Mouse (Mus musculus): ENCODE data around the gene Tlx2.
A peak's percentile ranks its signal among the peaks of the same experiment; 100 is the strongest.

Gene Tlx2

DNA sequence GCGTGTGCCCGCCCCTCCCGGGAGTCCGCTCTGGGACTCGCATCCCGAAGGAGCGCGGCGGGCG lies at the start of gene Tlx2:
Gene Tlx2 (minus strand): TSS at position 47 of the 64 bp plus-strand sequence.
- no peak for DNase-seq (ENCODE audit: low spot score)

DNA sequence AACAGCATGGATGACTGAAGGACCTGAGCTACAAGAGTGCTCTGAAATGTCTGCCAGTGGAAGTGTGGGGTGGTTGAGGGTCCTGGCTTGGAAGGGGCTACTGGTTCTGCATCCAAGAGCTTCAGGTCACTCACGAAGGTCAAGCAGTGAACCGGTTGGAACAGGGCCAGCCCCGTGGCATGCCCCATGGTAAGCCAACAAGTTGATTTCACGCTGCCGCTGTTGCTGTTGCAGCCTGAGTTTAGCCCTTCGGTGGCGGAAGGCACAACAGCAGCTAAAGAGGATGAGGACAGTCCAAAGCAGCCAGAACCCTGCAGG lies 49.6 kb upstream of the Tlx2 start:
- DNase-seq (ENCODE audit: low spot score) = no peak

DNA sequence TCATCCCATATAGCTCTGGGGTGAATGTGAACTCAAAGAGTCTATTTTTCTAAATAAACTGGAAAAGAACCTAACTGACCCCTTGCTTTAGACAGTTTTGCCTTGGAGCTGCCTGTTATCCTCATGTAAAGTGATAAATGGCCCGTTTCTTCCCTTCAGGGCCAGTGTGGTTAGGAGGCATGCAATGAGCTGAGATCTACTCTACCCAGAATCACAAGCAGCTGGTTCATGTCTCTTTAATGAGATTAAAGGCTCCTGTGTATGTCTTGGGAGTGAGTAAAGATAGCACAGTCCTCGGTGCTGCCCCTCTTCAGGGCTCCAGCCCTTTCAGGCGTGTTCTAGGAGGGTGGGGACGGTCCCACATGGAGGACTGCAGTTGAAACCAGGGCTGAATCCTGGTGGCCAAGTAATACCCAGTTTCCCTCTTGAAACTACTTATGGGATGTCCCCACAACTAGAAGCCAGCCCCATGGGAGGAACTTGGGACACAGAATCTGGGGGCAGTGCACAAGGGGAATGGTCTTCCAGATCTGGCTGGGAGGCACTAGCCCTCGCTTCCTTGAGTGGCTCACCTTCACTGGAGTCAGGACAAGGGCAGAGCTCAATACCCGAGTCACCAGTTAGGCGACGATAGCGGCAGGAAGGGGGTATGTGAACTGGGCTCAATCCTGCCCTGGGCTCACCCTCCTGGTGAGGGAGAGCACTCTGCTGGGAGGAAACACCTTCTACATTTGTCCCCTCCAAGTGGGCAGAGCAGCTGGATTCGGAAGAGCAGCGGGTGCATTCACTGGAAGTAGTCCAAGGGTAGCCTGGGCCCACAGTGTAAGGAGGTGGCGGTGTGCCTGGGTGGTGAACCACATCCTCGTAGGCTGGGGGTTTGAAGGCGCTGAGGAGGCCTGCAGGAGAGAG lies 49.0 kb upstream of the Tlx2 start:
- peak; percentile 42 for DNase-seq (ENCODE audit: low spot score)

DNA sequence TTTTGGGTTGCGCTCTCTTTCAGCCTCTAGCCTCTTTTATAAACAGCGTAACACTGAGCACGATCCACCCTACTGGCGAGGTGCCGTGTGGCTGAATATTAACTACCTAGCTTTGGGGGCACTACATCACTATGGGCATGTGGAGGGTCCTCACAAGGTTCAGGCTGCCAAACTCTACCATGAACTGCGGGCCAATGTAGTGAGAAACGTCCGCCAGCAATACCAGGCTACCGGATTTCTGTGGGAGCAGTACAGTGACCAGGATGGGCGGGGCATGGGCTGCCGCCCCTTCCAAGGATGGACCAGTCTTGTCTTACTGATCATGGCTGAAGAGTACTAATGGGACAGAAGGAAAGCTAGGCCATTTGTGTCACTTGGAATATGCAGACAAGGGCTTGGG lies 48.3 kb upstream of the Tlx2 start:
- DNase-seq (ENCODE audit: low spot score) = no peak

DNA sequence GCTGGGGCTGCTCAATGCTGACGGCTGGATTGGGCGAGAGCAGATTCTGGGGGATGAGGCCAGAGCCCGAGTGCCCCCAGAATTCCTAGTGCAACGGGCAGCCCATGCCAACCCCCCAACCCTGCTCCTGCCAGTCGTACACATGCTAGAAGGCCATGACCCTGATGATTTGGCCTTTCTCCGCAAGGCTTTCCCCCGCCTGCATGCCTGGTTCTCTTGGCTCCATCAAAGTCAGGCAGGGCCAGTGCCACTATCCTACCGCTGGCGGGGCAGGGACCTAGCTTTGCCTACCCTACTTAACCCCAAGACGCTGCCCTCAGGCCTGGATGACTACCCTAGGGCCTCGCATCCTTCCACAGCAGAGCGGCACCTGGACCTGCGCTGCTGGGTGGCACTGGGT lies 47.5 kb upstream of the Tlx2 start:
- DNase-seq (ENCODE audit: low spot score) = no peak

DNA sequence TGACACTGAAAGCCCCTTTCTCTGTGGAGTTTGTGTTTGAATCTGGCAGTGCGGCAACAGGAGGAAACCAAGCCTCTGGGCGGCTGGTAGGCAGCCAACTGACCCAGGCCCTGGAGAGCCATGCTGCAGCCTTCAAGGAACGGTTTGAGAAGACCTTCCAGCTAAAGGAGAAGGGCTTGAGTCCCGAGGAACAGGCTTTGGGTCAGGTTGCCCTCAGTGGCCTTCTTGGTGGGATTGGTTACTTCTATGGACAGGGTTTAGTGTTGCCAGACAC lies 47.0 kb upstream of the Tlx2 start:
- no peak for DNase-seq (ENCODE audit: low spot score)

DNA sequence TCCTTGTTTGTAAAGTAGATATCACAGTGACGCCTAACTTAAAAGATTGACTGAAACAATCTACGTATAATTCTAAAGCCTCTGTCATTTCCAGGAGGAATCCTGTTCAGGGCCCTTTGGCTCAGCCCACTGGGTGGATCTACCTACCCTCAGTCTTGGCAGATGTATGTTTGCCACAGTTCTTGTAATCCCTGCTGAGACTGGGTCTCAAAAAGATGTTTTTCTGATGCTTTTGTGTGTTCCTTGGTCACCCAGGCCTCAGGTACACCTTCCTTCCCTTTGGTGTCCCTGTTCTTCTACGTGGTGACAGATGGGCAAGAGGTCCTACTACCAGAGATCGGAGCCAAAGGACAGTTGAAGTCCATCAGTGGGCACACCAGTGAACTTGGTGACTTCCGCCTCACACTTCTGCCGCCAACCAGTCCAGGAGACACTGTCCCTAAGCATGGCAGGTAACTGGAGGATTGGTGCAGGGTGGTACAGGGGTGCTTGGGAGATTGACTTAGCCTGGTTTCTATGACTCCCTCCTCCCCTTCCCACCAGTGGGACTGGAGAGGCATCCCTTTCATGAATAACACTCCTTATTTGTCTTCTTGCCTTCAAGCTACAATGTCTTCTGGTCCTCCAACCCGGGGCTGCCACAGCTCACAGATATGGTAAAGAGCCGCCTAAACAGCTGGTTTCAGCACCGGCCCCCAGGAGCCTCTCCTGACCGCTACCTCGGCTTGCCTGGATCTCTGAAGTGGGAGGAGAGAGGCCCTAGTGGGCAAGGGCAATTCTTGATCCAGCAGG lies 46.5 kb upstream of the Tlx2 start:
- no peak for DNase-seq (ENCODE audit: low spot score)

DNA sequence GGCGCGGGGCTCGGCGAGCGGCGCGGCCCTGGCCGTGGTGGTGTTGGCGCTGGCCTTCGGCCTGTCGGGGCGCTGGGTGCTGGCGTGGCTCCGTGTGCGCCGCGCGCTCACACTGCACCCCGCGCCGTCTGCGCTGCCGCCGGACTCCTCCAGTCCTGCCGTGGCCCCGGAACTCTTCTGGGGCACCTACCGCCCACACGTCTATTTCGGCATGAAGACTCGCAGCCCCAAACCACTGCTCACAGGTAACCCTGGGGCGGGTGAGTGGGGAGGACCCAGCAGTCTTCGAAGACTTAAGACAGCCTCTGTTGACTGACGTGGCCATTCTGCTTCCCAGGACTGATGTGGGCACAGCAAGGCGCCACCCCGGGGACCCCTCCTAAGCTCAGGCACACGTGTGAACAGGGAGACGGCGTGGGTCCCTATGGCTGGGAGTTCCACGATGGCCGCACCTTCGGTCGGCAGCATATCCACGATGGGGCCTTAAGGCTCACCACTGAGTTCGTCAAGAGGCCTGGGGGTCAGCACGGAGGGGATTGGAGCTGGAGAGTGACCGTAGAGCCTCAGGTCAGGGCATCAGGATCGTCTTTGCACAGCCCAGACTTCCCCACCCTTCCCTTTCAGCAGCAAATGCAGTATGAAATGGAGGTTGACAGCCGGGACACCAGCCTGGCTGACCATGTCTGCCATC lies 45.7 kb upstream of the Tlx2 start:
- DNase-seq (ENCODE audit: low spot score) = peak; percentile 54

DNA sequence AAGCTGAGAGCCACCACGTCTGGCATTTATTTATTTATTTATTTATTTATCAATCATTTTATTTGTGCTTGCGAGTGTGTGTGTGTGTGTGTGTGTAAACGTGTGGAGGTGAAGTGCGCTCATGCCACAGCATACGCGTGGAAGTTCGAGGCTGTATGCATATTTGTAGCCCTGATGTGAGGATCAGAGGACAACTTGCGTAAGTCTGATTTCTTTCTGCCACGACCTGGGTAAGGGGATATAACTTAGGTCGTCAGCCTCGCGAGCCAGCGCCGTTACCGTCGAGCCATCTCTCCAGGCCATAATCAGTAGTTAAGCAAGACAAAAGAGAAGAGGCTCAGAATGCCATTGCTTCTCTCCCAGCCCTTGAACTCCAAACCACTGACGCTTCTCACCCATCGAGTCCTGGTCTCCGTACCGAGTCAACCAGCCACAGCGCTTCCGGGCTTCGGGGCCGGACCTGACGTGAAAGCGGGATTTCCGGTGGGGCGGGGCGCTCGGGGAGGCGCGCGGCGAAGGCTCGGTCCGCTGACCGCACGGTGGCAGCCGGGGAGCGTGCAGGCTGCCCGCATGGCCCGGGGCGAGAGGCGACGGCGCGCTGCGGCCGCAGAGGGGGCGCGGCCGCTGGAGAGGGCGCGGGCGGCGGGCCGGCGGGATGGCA lies 45.0 kb upstream of the Tlx2 start, which contains the start of gene Mogs:
Gene Mogs (plus strand): TSS at position 486 of the 661 bp plus-strand sequence.
- peak; percentile 87 for DNase-seq (ENCODE audit: low spot score)

DNA sequence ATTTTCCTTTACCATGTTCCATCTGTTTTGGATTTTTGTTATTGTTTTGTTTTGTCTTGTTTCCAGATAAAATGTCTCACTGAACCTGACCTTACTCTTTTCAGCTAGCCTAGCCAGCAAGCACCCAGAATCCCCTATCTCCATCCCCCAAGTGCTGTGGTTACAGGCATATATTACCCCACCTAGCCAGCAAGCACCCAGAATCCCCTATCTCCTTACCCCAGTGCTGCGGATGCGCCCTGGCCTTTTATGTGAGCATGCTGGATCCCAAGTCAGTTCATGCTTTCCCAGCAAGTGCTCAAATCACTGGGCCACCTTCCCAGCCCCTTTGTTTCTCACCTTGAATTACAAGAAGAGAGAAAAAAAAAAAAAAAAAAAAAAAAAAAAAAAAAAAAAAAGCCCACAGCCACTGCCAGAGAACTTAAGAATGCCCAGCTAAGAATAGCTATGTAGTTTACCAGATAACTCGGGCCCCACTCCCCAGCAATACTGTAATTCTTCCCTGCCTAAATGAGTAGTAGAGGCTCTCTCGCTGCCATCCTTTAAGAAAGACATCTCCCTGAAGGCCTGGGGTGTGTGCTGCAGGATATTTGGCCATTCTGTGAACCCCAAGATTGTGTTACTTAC lies 41.5 kb upstream of the Tlx2 start:
- DNase-seq (ENCODE audit: low spot score) = no peak

DNA sequence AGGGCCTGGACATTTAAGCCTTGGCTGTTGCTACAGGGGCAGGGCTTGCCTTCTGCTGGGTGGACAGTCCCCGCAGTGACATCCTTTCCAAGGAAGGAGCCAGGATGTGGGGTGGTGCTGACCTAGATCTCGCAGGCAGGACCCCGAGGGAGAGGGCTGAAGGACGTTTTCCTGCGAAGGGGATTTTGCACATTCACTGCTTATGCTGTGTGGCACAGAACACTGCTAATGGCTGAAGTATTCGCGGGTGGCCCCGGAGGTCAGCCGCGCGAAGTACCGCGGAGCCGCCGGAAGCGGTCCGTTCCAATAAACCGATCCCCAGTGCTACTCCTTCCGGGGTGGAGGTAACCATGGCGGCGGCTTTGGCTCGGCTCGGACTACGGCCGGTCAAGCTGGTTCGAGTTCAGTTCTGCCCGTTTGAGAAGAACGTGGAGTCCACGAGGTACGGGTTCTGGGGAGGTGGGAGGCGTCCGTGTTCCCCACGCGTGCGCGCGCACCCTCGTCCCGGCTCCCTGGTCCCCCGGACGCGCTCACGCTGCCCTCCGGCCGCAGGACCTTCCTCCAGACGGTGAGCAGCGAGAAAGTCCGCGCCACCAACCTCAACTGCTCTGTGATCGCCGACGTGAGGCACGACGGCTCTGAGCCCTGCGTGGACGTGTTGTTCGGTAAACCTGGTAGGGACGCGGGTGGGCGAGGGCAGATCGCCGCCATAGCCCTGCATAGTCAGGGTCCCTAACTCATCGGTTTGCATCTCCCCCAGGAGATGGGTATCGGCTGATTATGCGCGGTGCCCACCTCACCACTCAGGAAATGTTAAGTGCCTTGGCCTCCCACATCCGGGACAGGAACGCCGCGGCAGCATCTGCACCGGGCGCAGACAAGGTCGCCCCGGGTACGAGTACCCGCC lies 38.9 kb upstream of the Tlx2 start, which contains the start of gene Mrpl53:
Gene Mrpl53 (plus strand): TSS at position 279 of the 907 bp plus-strand sequence.
- peak; percentile 63 for DNase-seq (ENCODE audit: low spot score)

DNA sequence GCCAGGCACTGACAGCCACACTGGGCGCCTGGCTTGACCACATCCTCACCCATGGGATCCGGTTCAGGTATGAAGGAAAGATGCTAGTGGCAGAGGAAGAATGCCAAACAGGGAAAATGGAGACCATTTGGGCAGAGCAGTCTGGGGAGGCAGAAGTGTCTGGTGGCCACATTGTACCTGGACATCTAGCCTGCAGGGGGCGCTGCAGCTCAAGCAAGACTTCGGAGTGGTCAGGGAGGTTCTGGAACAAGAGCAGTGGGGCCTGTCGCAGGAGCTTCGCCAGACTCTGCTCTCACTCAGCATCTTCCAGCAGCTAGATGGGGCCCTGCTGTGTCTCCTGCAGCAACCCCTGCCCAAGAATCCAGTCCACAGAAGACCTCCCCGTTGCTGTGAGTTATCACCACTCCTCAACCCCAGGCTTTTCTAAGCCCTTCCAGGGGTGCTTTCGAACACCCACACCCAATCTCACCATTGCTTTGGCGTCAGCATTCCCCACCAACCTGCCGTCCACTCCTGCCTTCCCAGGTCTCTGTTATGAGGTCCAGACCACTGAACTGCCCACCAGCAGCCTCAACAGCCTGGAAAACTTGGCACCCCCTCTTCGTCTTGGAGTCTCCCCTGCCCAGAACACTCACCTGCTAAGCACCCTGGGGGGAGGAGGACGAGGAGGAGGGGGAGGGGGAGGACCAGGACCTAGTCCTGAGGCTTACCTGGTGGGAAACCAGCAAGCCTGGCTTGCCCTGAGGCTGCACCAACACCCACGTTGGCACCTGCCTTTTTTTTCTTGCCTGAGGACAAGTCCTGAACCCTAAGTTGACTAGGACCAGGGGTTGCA lies 37.7 kb upstream of the Tlx2 start:
- DNase-seq (ENCODE audit: low spot score) = peak; percentile 76

DNA sequence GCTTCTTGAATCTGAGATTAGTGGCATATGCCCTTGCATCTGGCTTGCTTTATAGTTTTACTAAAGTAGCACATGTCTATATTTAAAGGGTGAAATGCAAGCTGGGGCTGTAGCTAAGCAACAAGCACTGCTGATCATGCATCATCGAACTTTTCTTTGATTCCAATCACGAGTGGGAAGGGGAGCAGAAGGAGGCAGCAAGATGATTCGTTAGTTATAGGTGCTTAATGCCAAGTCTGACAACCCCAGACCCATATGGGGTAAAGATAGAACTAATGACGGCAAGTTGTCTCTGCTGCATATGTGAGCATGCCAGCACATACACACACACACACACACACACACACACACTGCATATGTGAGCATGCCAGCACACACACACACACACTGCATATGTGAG lies 34.1 kb upstream of the Tlx2 start:
- DNase-seq (ENCODE audit: low spot score) = no peak

DNA sequence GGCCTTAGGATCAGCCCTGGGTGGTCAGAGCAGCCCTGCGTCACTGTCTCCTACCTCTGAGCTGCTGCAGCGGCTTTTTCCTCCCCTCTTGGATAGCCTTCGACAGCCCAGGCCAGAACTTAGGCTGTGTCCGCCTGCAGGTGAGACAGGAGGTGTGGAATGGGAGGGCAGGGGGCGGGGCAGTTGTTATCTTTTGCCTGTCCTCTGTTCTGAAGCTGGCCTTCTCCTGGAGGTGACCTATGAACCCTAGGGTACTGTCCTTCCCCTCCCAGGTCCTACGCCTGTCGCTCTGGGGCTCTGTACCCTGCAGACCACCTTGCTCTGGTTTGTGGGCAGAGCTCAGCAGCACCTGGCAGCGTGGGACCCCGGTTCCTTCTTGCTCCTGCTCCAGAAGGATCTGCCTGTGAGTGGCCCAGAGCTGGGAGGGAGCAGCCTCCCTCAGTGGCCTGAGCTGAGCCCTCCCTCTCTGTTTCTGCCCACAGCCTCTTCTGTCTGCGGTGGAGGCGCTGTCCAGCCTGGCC lies 33.1 kb upstream of the Tlx2 start:
- DNase-seq (ENCODE audit: low spot score) = no peak

DNA sequence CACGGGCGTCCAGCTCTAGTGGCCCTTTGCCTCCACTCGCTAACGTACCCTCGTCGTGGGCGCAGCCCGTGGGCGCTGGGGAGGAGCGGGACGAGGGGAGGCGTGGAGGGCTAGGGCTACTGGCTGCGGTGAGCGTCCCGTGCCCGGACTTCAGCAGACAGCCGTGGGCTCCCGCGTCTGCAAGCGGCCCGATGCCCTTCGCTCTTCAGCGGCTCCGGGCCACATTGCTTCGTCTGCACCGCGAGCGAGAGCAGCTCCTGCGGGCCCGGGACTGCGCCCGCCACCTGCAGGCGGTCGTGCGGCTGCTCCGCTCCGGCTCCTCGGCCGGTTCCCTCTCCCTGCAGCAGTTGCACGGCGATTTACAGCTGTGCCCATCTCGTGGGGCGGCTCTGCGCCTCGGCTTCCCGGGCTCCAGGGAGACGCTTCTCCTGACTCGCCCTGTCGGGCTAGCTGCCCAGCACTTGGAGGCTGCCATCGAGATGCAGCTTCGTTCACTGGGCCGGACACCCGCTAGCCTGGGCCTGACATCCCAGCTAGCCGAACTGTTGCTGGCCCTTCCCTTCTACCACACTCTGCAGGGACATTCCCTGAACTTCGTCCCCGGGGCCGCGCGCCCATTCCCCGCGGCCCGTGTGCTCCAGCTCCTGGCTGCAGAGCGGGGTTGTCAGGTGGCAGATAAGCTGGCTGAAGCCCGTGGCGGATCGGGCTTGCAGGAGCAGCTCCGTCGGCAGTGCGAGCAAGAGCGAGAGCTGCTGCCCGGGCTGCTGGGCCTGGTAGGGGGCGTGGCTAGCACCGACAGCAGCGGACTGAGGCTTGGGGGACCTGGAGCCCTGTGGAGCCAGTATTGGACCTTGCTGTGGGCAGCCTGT lies 31.8 kb upstream of the Tlx2 start:
- peak; percentile 73 for DNase-seq (ENCODE audit: low spot score)

DNA sequence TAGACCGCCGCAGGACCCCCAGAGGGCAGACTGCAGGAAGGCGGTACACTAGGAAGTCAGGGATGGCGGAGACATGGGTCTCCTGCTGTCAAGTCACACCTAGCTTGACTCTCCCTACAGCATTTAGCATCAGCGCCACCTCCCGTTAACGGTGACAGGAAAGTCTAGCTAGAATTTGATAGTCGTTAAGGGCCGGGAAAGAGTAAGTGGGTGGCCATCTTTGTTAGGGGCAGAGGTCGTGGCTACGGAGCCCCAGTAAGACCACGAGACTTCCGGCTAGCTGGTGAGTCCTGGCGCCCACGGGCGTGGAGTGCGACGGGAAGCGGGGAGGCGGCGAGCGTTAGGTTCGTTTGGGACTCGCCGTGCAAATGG lies 31.2 kb upstream of the Tlx2 start, which contains the start of the genes Ccdc142 and Gm42688:
Gene Ccdc142 (plus strand): TSS at position 286 of the 372 bp plus-strand sequence.
Gene Gm42688 (plus strand): TSS at position 302 of the 372 bp plus-strand sequence.
- peak; percentile 88 for DNase-seq (ENCODE audit: low spot score)

DNA sequence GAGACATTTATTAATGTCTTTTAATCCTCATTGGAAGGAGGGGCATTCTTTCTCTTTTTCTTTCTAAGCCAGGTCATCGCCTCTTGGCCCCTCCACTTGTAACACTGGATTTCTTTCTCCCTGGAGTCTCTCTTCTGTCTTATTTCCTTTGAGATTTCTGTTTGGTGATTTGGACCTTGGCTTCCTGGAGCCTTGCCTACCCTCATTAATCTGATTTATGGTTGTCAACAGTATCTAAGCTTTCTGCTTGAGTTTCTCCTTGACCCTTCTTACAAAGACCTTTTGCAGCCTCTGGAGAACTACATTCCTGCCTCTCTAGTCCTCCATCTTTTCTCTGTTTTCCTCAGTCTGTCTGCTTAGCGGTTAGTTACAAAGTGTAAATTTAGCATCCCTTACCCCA lies 28.3 kb upstream of the Tlx2 start:
- no peak for DNase-seq (ENCODE audit: low spot score)

DNA sequence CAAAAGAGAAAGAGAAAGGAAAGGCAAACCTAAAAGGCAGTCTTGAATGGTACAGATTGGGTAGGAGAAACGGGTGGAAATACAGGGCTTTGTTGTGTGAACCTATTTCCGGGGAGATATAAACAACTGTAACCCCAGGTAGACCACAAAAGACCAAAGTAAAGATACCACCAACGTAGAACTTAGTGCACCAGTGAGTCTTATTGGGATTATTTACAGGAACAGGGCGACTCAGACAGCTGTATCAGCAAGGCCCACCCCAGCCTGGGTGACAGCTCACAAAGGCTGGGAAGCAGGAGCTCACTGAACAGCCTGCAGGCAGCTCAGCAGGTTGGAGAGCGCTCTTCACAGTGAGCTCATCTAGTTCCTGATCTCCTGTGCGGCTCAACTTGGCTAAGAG lies 25.9 kb upstream of the Tlx2 start:
- peak; percentile 81 for DNase-seq (ENCODE audit: low spot score)

All from T-cell, adult 2 months (primary cell).